Mouse (Mus musculus) midbrain, postnatal 0 days (tissue): ENCODE results near the gene Ryr3. TPM values are rescaled to one million over a fixed set of nuclear protein-coding genes. Genes with fewer than 3 reads are reported as not detected.

Source experiments
- ATAC-seq: fragments of 200-750 bp; cut with Nextera tagmentation; 2 replicates; pipeline ENCODE4 v1.8.0; 2017; ENCODE audit warnings: moderate number of reproducible peaks, mild to moderate bottlenecking, moderate TSS enrichment, moderate library complexity; ENCODE audit not compliant: low FRiP score
- DNase-seq: peaks from one replicate; pipeline ENCODE4 v3.0.0-alpha.2; 2015; ENCODE audit warnings: low spot score
- H3K27ac ChIP-seq: fragments of 300-500 bp; sonication (generic); 2 replicates; pipeline ENCODE4 v1.5.1; 2014; ENCODE audit warnings: low read depth, mild to moderate bottlenecking, low read length, mixed read lengths
- H3K27me3 ChIP-seq: fragments of 300-500 bp; sonication (generic); 2 replicates; pipeline ENCODE4 v1.6.1; 2014; ENCODE audit warnings: low read length, control low read depth, mixed read lengths; ENCODE audit not compliant: insufficient read depth
- H3K36me3 ChIP-seq: fragments of 300-500 bp; sonication (generic); 2 replicates; pipeline ENCODE4 v1.6.1; 2014; ENCODE audit warnings: low read length, control low read depth, mixed read lengths; ENCODE audit not compliant: insufficient read depth
- H3K4me1 ChIP-seq: fragments of 300-500 bp; sonication (generic); 2 replicates; pipeline ENCODE4 v1.6.1; 2014; ENCODE audit warnings: mild to moderate bottlenecking, control low read depth, antibody characterized with exemption, low read length, mixed read lengths; ENCODE audit not compliant: insufficient read depth
- H3K4me2 ChIP-seq: fragments of 300-500 bp; sonication (generic); 2 replicates; pipeline ENCODE4 v1.6.1; 2014; ENCODE audit warnings: low read depth, mild to moderate bottlenecking, low read length, mixed read lengths; ENCODE audit not compliant: poor library complexity, severe bottlenecking
- H3K4me3 ChIP-seq: fragments of 300-500 bp; sonication (generic); 2 replicates; pipeline ENCODE4 v1.5.1; 2014; ENCODE audit warnings: low read depth, mild to moderate bottlenecking, low read length, moderate library complexity
- H3K9ac ChIP-seq: fragments of 300-500 bp; sonication (generic); replicated peaks from 2 replicates; pipeline ENCODE4 v1.6.1; 2014; ENCODE audit warnings: mild to moderate bottlenecking, low read length, moderate library complexity, mixed read lengths; ENCODE audit not compliant: poor library complexity, severe bottlenecking
- H3K9me3 ChIP-seq: fragments of 300-500 bp; sonication (generic); 2 replicates; pipeline ENCODE4 v1.6.1; 2016; ENCODE audit warnings: low read length, control low read depth
- CTCF ChIP-seq: IDR thresholded peaks from 2 replicates; pipeline ENCODE4 v1.5.1; 2016; ENCODE audit warnings: antibody characterized with exemption, mild to moderate bottlenecking
- WGBS: fragments of 180-500 bp; shearing (Covaris S2); extraction: QIAGEN DNeasy Blood & Tissue Kit; methylation state at CpG from one replicate; pipeline ENCODE4 v1.1.7; 2014; 5-methylcytosine and 5-hydroxymethylcytosine counted together
- polyA plus RNA-seq: library from polyadenylated mRNA; unstranded; fragments of >200 nt; fragmentation: Nextera tagmentation; extraction: Ambion mirVana; gene quantifications from 2 replicates; pipeline ENCODE4 v1.2.1, GENCODE M21; 2015
- total RNA-seq: library from RNA; depleted of rRNA; stranded (reverse); fragments of >200 nt; gene quantifications from 2 replicates; pipeline ENCODE4 v1.2.3, GENCODE M21; 2014

Ryr3 gene
- total and polyA plus RNA-seq, 2 experiments from 2014 or later: 5.9 to 15.3 TPM

GRCm38 (mm10) chr2:112819059-112819458 lies 397.8 kb downstream of the Ryr3 start:
- Histone ChIP-seq H3K4me3 (no peak overlapping the region), H3K4me2 (no peak overlapping the region), H3K9ac (no peak overlapping the region), H3K9me3 (no peaks in the 10 kb centered on the region), H3K36me3 (no peaks in the 10 kb centered on the region), H3K27me3 (no peaks in the 10 kb centered on the region), H3K27ac (no peak overlapping the region), H3K4me1 (0 out of 2 replicates have a peak, but pooled peaks cover 3% of the 10 kb centered on the region)
- ATAC-seq: no peak
- TF ChIP-seq CTCF: no peak
- WGBS: 80% methylated on average over 2 of the region's 2 CpGs
- peak; percentile 39 for DNase-seq

- ATAC-seq: no peak
- Histone ChIP-seq H3K4me3 (no peak overlapping the region), H3K9me3 (no peaks in the 10 kb centered on the region), H3K36me3 (no peaks in the 10 kb centered on the region), H3K27me3 (no peaks in the 10 kb centered on the region), H3K27ac (no peak overlapping the region), H3K4me1 (no peaks in the 10 kb centered on the region), H3K9ac (no peak overlapping the region), H3K4me2 (no peak overlapping the region)
- no peak for DNase-seq
- no peak for TF ChIP-seq CTCF
- WGBS: 65% methylated on average over 3 of the region's 3 CpGs
Observed at GRCm38 (mm10) chr2:112816976-112817375, 399.9 kb downstream of the Ryr3 start.

GRCm38 (mm10) chr2:112815960-112816359 lies 400.9 kb downstream of the Ryr3 start:
- H3K4me3 ChIP-seq: no peak overlapping the region
- no peak for ATAC-seq
- no peak overlapping the region for H3K27ac ChIP-seq
- 81% methylated on average over 3 of the region's 3 CpGs for WGBS
- no peaks in the 10 kb centered on the region for H3K36me3 ChIP-seq
- H3K9ac ChIP-seq: no peak overlapping the region
- DNase-seq: no peak
- no peaks in the 10 kb centered on the region for H3K4me1 ChIP-seq
- no peaks in the 10 kb centered on the region for H3K9me3 ChIP-seq
- no peak for TF ChIP-seq CTCF
- H3K27me3 ChIP-seq: no peaks in the 10 kb centered on the region
- no peak overlapping the region for H3K4me2 ChIP-seq

- Histone ChIP-seq H3K9me3 (no peaks in the 10 kb centered on the region), H3K4me2 (no peak overlapping the region), H3K27ac (no peak overlapping the region), H3K4me1 (no peaks in the 10 kb centered on the region), H3K36me3 (no peaks in the 10 kb centered on the region), H3K4me3 (no peak overlapping the region), H3K9ac (no peak overlapping the region), H3K27me3 (no peaks in the 10 kb centered on the region)
- DNase-seq: peak; percentile 54
- TF ChIP-seq CTCF: peak; percentile 83
- 66% methylated on average over 5 of the region's 5 CpGs for WGBS
- ATAC-seq: peak; percentile 78
Observed at GRCm38 (mm10) chr2:112812637-112813402, 404.1 kb downstream of the Ryr3 start.

- WGBS: 82% methylated on average over 2 of the region's 2 CpGs
- ATAC-seq: no peak
- H3K9ac ChIP-seq: no peak overlapping the region
Observed at GRCm38 (mm10) chr2:112806015-112806414, 410.9 kb downstream of the Ryr3 start.

GRCm38 (mm10) chr2:112799995-112800353 lies 416.9 kb downstream of the Ryr3 start:
- no peak overlapping the region for H3K4me3 ChIP-seq
- no peaks in the 10 kb centered on the region for H3K4me1 ChIP-seq
- H3K27me3 ChIP-seq: no peaks in the 10 kb centered on the region
- no peaks in the 10 kb centered on the region for H3K9me3 ChIP-seq
- 21% methylated on average over 8 of the region's 8 CpGs for WGBS
- ATAC-seq (peak; percentile 70), DNase-seq (peak; percentile 73)
- H3K9ac ChIP-seq: no peak overlapping the region
- H3K36me3 ChIP-seq: no peaks in the 10 kb centered on the region
- peak; percentile 97 for TF ChIP-seq CTCF
- H3K4me2 ChIP-seq: no peak overlapping the region
- no peak overlapping the region for H3K27ac ChIP-seq

More at GRCm38 (mm10) chr2:112806015-112806414, 410.9 kb downstream of the Ryr3 start:
- Histone ChIP-seq H3K36me3 (no peaks in the 10 kb centered on the region), H3K9me3 (no peaks in the 10 kb centered on the region), H3K27ac (no peak overlapping the region), H3K4me1 (no peaks in the 10 kb centered on the region), H3K4me2 (no peak overlapping the region), H3K4me3 (no peak overlapping the region), H3K27me3 (no peaks in the 10 kb centered on the region)
- TF ChIP-seq CTCF: no peak
- DNase-seq: no peak
